8 mouse cellular contexts compared by ENCODE assay signal in the genomic region with DNA sequence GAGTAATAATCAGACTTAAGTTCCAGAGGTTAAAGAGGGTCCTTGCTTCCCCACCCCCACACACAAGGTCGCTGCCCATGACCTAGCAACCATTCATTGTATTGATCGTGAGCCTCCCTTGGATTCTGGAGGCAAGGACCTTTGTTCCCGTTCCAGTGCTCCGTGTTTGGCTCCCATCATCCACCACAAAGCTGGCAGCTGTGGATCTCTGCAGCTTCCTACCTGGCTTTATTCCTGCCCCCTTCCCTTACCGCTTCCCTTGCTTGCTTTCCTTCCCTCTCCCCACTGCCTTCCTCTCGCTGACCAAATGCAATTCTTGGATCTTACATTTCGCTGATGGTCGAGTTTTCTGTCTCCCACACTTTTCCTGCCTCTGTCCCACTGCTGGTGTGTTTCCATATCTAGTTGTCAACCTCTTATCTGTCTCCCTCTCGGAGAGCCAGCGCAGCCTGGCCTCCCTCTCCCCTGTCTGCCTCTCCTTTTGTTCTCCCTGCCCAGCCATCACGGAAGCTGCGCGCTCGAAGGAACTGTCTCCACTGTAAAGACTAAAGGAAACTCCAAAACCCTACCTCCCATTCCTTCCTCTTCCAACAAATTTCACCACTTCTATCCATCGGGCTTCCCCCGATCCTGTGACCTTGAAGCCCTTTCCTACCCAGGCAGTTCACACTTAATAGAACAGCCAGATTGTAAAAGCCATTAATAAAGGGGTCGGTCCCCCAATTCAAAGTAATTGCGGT. TPM values are rescaled to one million over a fixed set of nuclear protein-coding genes. Genes with fewer than 3 reads are reported as not detected.
DNase-seq lines count a peak whose midpoint lies in the region; ATAC-seq lines count a peak whose summit lies in the region.

No protein-coding gene starts in this region.

- H3K27ac ChIP-seq in brown adipose tissue, adult 24 weeks (replicated peaks; ENCODE audit: low read depth, low read length), result peak overlapping the region; percentile 26
- H3K27ac ChIP-seq in hindbrain, embryonic 11.5 days (ENCODE audit: low read depth, low read length), result peak overlapping the region; percentile 86
- H3K27ac ChIP-seq in midbrain, embryonic 12.5 days (replicated peaks), result peak overlapping the region; percentile 84

- peak overlapping the region; percentile 93 for H3K9ac ChIP-seq in hindbrain, embryonic 11.5 days (ENCODE audit: low read depth, low read length)
- H3K9ac ChIP-seq in midbrain, embryonic 12.5 days (replicated peaks), result peak overlapping the region; percentile 87

- H3K4me1 ChIP-seq in brown adipose tissue, adult 24 weeks (ENCODE audit: control insufficient read depth, insufficient read depth, insufficient read length, low read length), result peaks cover 10% of the 10 kb centered on the region
- H3K4me1 ChIP-seq in hindbrain, embryonic 11.5 days (replicated peaks; ENCODE audit: control insufficient read depth, insufficient read depth, low read length), result peaks cover 10% of the 10 kb centered on the region; the same call in 1 of the 2 replicates
- peaks cover 63% of the 10 kb centered on the region for H3K4me1 ChIP-seq in midbrain, embryonic 12.5 days

- H3K4me3 ChIP-seq in brown adipose tissue, adult 24 weeks (ENCODE audit: insufficient read depth, low read depth, low read length), result peak overlapping the region; percentile 75
- peak overlapping the region; percentile 65 for H3K4me3 ChIP-seq in hindbrain, embryonic 11.5 days (ENCODE audit: low read depth, low read length)
- H3K4me3 ChIP-seq in midbrain, embryonic 12.5 days, result peak overlapping the region; percentile 56

- 2% methylated on average over 18 of the region's 18 CpGs for WGBS in hindbrain, embryonic 11.5 days
- 2% methylated on average over 18 of the region's 18 CpGs for WGBS in midbrain, embryonic 12.5 days

- H3K27me3 ChIP-seq in hindbrain, embryonic 11.5 days (ENCODE audit: control insufficient read depth, insufficient read depth, low read length), result no peaks in the 10 kb centered on the region
- H3K27me3 ChIP-seq in midbrain, embryonic 12.5 days, result peaks cover 13% of the 10 kb centered on the region; the same call in 1 of the 2 replicates

- peak overlapping the region; percentile 74 for H3K4me2 ChIP-seq in hindbrain, embryonic 11.5 days (replicated peaks; ENCODE audit: low read depth, low read length)
- H3K4me2 ChIP-seq in midbrain, embryonic 12.5 days (replicated peaks), result peak overlapping the region; percentile 61

- ATAC-seq in hindbrain, embryonic 11.5 days (ENCODE audit: low FRiP score), result no peak
- no peak for ATAC-seq in midbrain, embryonic 12.5 days (ENCODE audit: low FRiP score, low read depth)
- ATAC-seq in CD4-positive, CD25-positive, alpha-beta regulatory T cell, adult 4 months, result no peak

- DNase-seq in adrenal gland, postnatal 10 days, result peak; percentile 49
- DNase-seq in adrenal gland, postnatal 4 days (ENCODE audit: low spot score in 2 of 2), result no peak
- peak; percentile 66 for DNase-seq in hindbrain, embryonic 11.5 days (ENCODE audit: low spot score)
- DNase-seq in thymus, postnatal 0 days (ENCODE audit: low spot score), result no peak
- DNase-seq in left cerebral cortex, adult 11 months (ENCODE audit: low spot score), result no peak

- no peaks in the 10 kb centered on the region for H3K36me3 ChIP-seq in hindbrain, embryonic 11.5 days (ENCODE audit: control insufficient read depth, insufficient read depth, low read length)
- H3K36me3 ChIP-seq in midbrain, embryonic 12.5 days, result peaks cover 10% of the 10 kb centered on the region; the same call in 1 of the 2 replicates

- H3K9me3 ChIP-seq in hindbrain, embryonic 11.5 days (ENCODE audit: control insufficient read depth, low read length), result no peaks in the 10 kb centered on the region
- no peaks in the 10 kb centered on the region for H3K9me3 ChIP-seq in midbrain, embryonic 12.5 days

RNA-seq across cellular contexts. Expression of a gene that starts 0.8 kb away (rescaled TPM):
- 100 to 1,000 TPM; 127 to 128 TPM for total RNA-seq in adrenal gland, postnatal 10 days (2021)
- 100 to 1,000 TPM; 215 to 216 TPM for total RNA-seq in adrenal gland, postnatal 4 days (2021)
- polyA plus RNA-seq in brown adipose tissue, adult 24 weeks (2012; ENCODE audit: insufficient read depth, insufficient read length, missing spikeins), result 10.8 and 10.9 TPM in 2 replicates
- 71.2 and 73.1 TPM in 2 replicates for polyA plus RNA-seq in hindbrain, embryonic 11.5 days (2014; fragmentation: Nextera tagmentation; extraction: Ambion mirVana)
- polyA plus RNA-seq in midbrain, embryonic 12.5 days (2016; fragmentation: Nextera tagmentation; extraction: Ambion mirVana), result 84.8 and 88.6 TPM in 2 replicates
- 35.6 and 36.1 TPM in 2 replicates for polyA plus RNA-seq in thymus, postnatal 0 days (2015; fragmentation: Nextera tagmentation; extraction: Ambion mirVana)
- not detected for polyA plus RNA-seq in CD4-positive, CD25-positive, alpha-beta regulatory T cell, adult 4 months (2017; shearing (Covaris generic))

RNA-seq across cellular contexts. Expression of a gene that starts 3.9 kb away (rescaled TPM):
- 100 to 1,000 TPM; 204 to 212 TPM for total RNA-seq in adrenal gland, postnatal 10 days (2021)
- total RNA-seq in adrenal gland, postnatal 4 days (2021), result 100 to 1,000 TPM; 219 to 235 TPM
- polyA plus RNA-seq in brown adipose tissue, adult 24 weeks (2012; ENCODE audit: insufficient read depth, insufficient read length, missing spikeins), result 145 and 148 TPM in 2 replicates
- 206 and 231 TPM in 2 replicates for polyA plus RNA-seq in hindbrain, embryonic 11.5 days (2014; fragmentation: Nextera tagmentation; extraction: Ambion mirVana)
- 262 and 264 TPM in 2 replicates for polyA plus RNA-seq in midbrain, embryonic 12.5 days (2016; fragmentation: Nextera tagmentation; extraction: Ambion mirVana)
- polyA plus RNA-seq in thymus, postnatal 0 days (2015; fragmentation: Nextera tagmentation; extraction: Ambion mirVana), result 297 and 318 TPM in 2 replicates
- 100 to 1,000 TPM; 216 to 249 TPM for polyA plus RNA-seq in CD4-positive, CD25-positive, alpha-beta regulatory T cell, adult 4 months (2017; shearing (Covaris generic))

RNA-seq across cellular contexts. Expression of a gene that starts 13.0 kb away (rescaled TPM):
- 1 to 10 TPM; 6.2 to 7.9 TPM for total RNA-seq in adrenal gland, postnatal 10 days (2021)
- 10 to 100 TPM in 1 of 2 experiments, 1 to 10 TPM in 1; 8.0 to 18.2 TPM for total RNA-seq in adrenal gland, postnatal 4 days (2021)
- 0.52 and 1.8 TPM in 2 replicates for polyA plus RNA-seq in brown adipose tissue, adult 24 weeks (2012; ENCODE audit: insufficient read depth, insufficient read length, missing spikeins)
- 4.3 and 4.8 TPM in 2 replicates for polyA plus RNA-seq in hindbrain, embryonic 11.5 days (2014; fragmentation: Nextera tagmentation; extraction: Ambion mirVana)
- 3.9 and 4.7 TPM in 2 replicates for polyA plus RNA-seq in midbrain, embryonic 12.5 days (2016; fragmentation: Nextera tagmentation; extraction: Ambion mirVana)
- 6.5 and 8.1 TPM in 2 replicates for polyA plus RNA-seq in thymus, postnatal 0 days (2015; fragmentation: Nextera tagmentation; extraction: Ambion mirVana)
- 1 to 10 TPM; 1.2 to 1.3 TPM for polyA plus RNA-seq in CD4-positive, CD25-positive, alpha-beta regulatory T cell, adult 4 months (2017; shearing (Covaris generic))

RNA-seq across cellular contexts. Expression of a gene that starts 33.4 kb away (rescaled TPM):
- total RNA-seq in adrenal gland, postnatal 10 days (2021), result 10 to 100 TPM; 71.9 to 89.4 TPM
- total RNA-seq in adrenal gland, postnatal 4 days (2021), result 10 to 100 TPM; 77.0 to 88.0 TPM
- polyA plus RNA-seq in brown adipose tissue, adult 24 weeks (2012; ENCODE audit: insufficient read depth, insufficient read length, missing spikeins), result 36.5 and 53.8 TPM in 2 replicates
- 19.7 and 19.9 TPM in 2 replicates for polyA plus RNA-seq in hindbrain, embryonic 11.5 days (2014; fragmentation: Nextera tagmentation; extraction: Ambion mirVana)
- polyA plus RNA-seq in midbrain, embryonic 12.5 days (2016; fragmentation: Nextera tagmentation; extraction: Ambion mirVana), result 31.1 and 32.5 TPM in 2 replicates
- 88.3 and 93.7 TPM in 2 replicates for polyA plus RNA-seq in thymus, postnatal 0 days (2015; fragmentation: Nextera tagmentation; extraction: Ambion mirVana)
- 10 to 100 TPM; 59.9 to 60.2 TPM for polyA plus RNA-seq in CD4-positive, CD25-positive, alpha-beta regulatory T cell, adult 4 months (2017; shearing (Covaris generic))

RNA-seq across cellular contexts. Expression of a gene that starts 45.3 kb away (rescaled TPM):
- under 1 TPM; 0.39 to 0.87 TPM for total RNA-seq in adrenal gland, postnatal 10 days (2021)
- total RNA-seq in adrenal gland, postnatal 4 days (2021), result 1 to 10 TPM; 1.6 to 2.3 TPM
- not detected in 2 replicates for polyA plus RNA-seq in brown adipose tissue, adult 24 weeks (2012; ENCODE audit: insufficient read depth, insufficient read length, missing spikeins)
- polyA plus RNA-seq in hindbrain, embryonic 11.5 days (2014; fragmentation: Nextera tagmentation; extraction: Ambion mirVana), result 37.3 and 40.0 TPM in 2 replicates
- 42.6 and 44.9 TPM in 2 replicates for polyA plus RNA-seq in midbrain, embryonic 12.5 days (2016; fragmentation: Nextera tagmentation; extraction: Ambion mirVana)
- 1.1 and 2.1 TPM in 2 replicates for polyA plus RNA-seq in thymus, postnatal 0 days (2015; fragmentation: Nextera tagmentation; extraction: Ambion mirVana)
- polyA plus RNA-seq in CD4-positive, CD25-positive, alpha-beta regulatory T cell, adult 4 months (2017; shearing (Covaris generic)), result 1 to 10 TPM in 1 of 2 experiments, under 1 TPM in 1; 0.54 to 1.1 TPM

Comparison
In these comparisons a context has a peak if more than half of its experiments do, and no peak if none do; other contexts are left out.
1. DNase-seq: peak in adrenal gland, postnatal 10 days (single experiment) and hindbrain, embryonic 11.5 days (single experiment); none in adrenal gland, postnatal 4 days (0 of 2), thymus, postnatal 0 days (single experiment) and left cerebral cortex, adult 11 months (single experiment).
2. H3K27ac ChIP-seq: peak in every context shown above with its lines; median percentile 86 in hindbrain, embryonic 11.5 days; 84 in midbrain, embryonic 12.5 days; 26 in brown adipose tissue, adult 24 weeks.
3. RNA of a gene that starts 0.8 kb away (polyA plus RNA-seq): 84.8 to 88.6 TPM in midbrain, embryonic 12.5 days, 71.2 to 73.1 TPM in hindbrain, embryonic 11.5 days, 35.6 to 36.1 TPM in thymus, postnatal 0 days and 10.8 to 10.9 TPM in brown adipose tissue, adult 24 weeks; not detected in CD4-positive, CD25-positive, alpha-beta regulatory T cell, adult 4 months; every median in the first group is over 10 times any median in the second.
4. Peak in every context shown above with its lines, with median percentiles within 50 percentile points of each other: H3K4me3 ChIP-seq.